Mouse (Mus musculus): ENCODE results near the gene Mrpl1.

- TF ChIP-seq CTCF (IDR thresholded peaks at IDR 0.05; ENCODE audit: borderline replicate concordance, insufficient read depth, low read length) (no peak), POLR2A (IDR thresholded peaks at IDR 0.05; ENCODE audit: low read depth, low read length) (no peak)
Observed at GRCm38 (mm10) chr5:96244511-96244910, 35.2 kb downstream of the Mrpl1 start.
